Mouse (Mus musculus) gastrocnemius, adult 2 months (tissue): ENCODE results near the gene Nup62. TPM values are rescaled to one million over a fixed set of nuclear protein-coding genes. Genes with fewer than 3 reads are reported as not detected.

Experiments
- DNase-seq: peaks from one replicate; pipeline ENCODE4 v3.0.0; 2022
- H3K27ac ChIP-seq: fragments of 200-600 bp; 2 replicates; pipeline ENCODE4 v1.8.1; 2022; ENCODE audit warnings: mild to moderate bottlenecking
- H3K4me3 ChIP-seq: fragments of 200-600 bp; 2 replicates; pipeline ENCODE4 v1.8.1; 2022; ENCODE audit warnings: mild to moderate bottlenecking, moderate library complexity
- CTCF ChIP-seq: fragments of 200-600 bp; IDR thresholded peaks from 2 replicates; pipeline ENCODE4 v1.8.1; 2022; ENCODE audit warnings: antibody characterized with exemption, mild to moderate bottlenecking, moderate library complexity
- intact Hi-C: fragments of 180-260 bp; cut with DNase I; formaldehyde crosslinking; loops from one replicate; pipeline ENCODE4 v1.15.1; 2025
- total RNA-seq, 2 experiments: library from RNA; stranded (reverse); gene quantifications; 2 replicates each; pipeline ENCODE4 v1.2.3; 2021

Nup62 gene
- total RNA-seq, 2 experiments from 2014 or later = 21.8 to 26.6 TPM

DNA sequence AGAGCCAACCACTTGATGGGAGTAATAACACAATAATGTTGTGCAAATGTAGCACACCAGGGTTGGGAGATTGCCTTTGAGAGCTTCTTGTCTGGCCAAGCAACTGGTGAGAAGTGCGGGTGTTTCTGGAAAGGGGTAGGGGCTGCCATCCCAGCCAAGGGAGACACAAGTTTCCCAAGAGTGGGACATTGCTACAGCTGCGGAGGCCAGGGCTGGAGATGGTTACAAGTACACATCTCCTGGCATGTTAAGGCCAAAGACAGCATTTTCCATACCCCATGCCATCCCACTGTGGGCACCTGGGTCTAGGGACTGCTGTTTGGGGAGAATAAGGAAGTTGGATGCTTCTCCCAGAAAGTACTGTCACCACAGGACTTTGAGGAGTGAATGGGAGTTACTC is 37.2 kb downstream of the Nup62 start:
- intact Hi-C loops = no loop called here
- DNase-seq = no peak
- TF ChIP-seq CTCF = no peak
- peak overlapping the region; percentile 80; the same call in 1 of the 2 replicates for H3K4me3 ChIP-seq
- peak overlapping the region; percentile 13; the same call in 1 of the 2 replicates for H3K27ac ChIP-seq

DNA sequence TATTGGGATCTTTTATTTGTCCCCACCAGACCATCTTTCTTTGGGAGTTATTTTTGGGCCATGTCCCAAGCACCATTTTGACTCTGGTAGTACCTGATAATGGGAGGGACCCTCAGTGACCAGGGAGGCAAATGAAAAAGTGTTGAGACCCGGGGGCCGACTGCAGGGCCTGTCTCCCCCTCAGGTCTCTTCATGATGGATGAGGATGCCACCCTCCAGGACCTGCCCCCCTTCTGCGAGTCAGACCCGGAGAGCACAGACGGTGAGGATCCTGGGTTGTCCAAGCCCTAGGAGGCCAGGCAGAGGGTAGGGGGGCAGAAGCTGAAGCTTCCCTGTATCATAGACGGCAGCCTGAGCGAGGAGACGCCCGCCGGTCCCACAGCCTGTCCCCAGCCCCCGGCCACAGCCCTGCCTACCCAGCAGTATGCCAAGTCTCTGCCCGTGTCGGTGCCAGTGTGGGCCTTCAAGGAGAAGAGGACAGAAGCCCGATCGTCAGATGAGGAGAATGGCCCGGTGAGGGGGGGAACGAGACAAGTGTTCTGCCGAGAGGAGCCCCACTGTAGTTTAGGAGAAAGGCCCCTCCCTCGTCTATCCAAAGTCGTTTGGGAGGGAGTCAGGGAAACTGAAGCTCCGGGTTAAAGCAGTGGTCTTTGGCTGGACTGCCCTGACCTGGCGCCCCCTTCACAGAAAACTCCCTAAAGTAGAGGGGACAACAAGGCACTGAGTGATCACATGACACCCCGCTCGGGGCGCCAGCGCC is 37.9 kb downstream of the Nup62 start:
- H3K4me3 ChIP-seq = peak overlapping the region; percentile 80
- DNase-seq = peak; percentile 49
- peak overlapping the region; percentile 92 for H3K27ac ChIP-seq
- intact Hi-C loops = no loop called here
- TF ChIP-seq CTCF = no peak

DNA sequence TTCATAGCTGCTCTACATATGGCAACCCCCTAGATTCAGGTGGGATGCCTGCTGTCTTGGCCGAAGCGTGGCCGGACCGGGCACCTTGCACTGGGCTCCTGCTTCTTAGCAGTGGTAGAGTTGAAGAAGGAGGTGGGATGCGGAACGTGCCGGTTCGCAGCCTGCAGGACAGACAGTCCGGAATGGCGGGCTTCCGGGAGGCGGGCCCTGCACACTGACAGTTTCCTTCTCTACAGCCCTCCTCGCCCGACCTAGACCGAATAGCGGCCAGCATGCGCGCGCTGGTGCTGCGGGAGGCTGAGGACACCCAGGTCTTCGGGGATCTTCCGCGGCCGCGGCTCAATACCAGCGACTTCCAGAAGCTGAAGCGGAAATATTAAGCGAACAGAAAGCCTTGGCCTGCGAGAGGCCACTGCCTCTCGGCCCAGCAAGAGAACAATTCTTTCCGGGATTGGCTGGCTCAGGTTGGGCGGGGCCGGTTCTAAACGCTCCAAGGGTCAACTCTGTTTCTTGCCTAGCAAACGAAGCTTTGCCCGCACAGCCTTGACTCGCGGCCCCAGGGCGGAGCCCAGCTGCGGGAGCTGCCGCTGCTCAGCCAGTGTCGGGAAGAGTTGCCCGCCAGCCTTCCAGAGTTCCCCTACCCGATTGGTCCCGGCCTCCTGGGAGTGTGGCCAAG is 38.6 kb downstream of the Nup62 start:
- DNase-seq = peak; percentile 91
- Histone ChIP-seq H3K27ac (peak overlapping the region; percentile 92), H3K4me3 (peak overlapping the region; percentile 80)
- intact Hi-C loops = no loop called here
- TF ChIP-seq CTCF = no peak

DNA sequence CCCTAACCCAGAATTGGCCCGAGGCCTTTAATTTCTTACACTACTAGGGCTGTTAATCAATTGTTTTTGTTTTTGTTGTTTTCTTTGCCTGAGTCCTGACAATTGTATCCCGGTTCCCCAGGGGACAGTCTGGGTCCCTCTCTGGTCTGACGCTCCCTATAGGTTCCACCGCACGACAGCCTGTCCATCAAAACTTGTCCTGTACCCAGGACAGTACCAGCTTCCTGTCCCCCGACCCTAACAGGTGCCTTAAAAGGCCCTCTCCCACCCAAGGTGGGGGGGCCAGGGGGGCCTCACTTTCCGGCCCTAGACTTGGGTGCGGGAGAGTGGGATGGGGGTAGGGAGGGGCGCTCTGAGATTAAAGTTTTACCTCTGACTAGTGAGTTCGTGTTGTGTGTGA is 39.1 kb downstream of the Nup62 start:
- DNase-seq = no peak
- H3K4me3 ChIP-seq = peak overlapping the region; percentile 80
- TF ChIP-seq CTCF = peak; percentile 36
- peak overlapping the region; percentile 92 for H3K27ac ChIP-seq
- intact Hi-C loops = no loop called here

DNA sequence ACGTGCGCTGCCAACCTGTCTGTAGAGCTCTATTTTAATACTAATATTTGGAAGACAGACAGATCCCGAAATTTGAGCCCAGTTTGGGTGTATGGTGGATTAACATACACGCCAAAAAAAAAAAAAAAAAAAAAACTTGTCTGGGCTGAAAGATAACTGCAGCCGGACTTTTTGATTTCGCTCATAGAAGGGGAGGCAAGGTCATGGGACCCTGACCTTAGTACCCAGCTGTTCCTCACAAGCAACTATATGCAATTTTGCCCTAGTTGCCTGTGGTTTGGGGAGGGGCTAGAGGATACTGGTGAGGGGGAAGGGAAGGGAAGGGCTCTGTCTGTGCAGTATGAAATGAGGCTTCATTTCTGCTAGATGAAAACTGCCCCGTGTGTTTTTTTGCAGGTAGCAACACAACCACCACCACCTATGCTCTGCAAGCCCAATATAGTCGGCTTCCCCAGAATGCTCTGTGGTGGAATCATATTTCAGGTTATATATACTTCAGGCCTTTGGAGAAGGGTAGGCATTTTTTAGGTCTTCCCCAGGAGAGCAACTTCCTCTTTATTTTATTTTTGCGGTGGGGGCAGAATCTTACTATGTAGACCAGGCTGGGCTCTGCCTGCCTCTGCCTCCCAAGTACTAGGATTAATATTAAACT is 40.5 kb downstream of the Nup62 start:
- no peak for DNase-seq
- Histone ChIP-seq H3K27ac (peak overlapping the region; percentile 92), H3K4me3 (peak overlapping the region; percentile 98)
- TF ChIP-seq CTCF = no peak
- intact Hi-C loops = no loop called here

DNA sequence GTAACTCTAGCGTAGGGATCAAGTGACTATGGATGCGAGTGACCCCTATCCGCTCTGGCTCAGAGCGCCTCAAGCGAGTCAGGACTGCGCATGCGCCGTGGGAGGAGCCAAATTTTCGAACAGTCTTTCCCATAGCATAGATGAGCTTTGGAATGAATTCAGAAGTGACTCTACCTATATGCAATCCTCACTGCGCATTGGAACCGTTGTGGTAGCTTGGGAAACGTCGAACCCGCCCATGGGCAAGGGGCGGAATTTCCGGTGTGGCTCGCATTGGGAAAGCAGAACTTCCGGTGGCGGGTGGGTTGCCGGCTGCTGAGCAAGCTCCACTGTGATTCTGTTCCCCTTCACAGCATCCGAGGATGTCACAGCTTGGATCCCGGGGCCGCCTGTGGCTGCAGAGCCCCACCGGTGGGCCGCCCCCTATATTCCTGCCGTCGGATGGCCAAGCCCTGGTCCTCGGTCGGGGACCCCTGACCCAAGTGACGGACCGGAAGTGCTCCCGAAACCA is 41.2 kb downstream of the Nup62 start, which contains the start of gene Pnkp:
Pnkp (plus strand) TSS at position 98 of the 511 bp plus-strand sequence.
- TF ChIP-seq CTCF = no peak; the same call in 1 of the 2 replicates

DNA sequence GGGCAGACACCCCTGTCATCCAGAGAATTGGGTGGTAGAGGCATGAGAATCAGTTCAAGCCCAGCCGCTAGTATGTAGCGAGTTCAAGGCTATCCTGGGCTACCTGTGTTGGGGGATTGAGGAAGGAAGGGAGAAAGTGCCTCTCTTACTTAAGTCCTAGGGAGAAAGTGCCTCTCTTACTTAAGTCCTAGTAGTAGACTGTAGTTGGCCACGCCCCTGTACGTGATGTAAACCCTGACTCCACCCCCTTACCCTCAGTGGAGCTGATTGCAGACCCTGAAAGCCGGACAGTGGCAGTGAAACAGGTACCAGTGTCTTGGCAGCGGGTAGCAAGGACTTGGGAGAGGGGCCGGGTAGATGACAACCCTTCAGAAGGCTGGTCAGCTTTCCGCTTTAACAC is 42.0 kb downstream of the Nup62 start:
- peak; percentile 46 for DNase-seq
- Histone ChIP-seq H3K27ac (peak overlapping the region; percentile 92), H3K4me3 (peak overlapping the region; percentile 98)
- TF ChIP-seq CTCF = no peak
- intact Hi-C loops = no loop called here

More for the DNA sequence above, 41.2 kb downstream of the Nup62 start, which contains the start of gene Pnkp:
- intact Hi-C loops = no loop called here
- H3K4me3 ChIP-seq = peak within 1 kb of the TSS; percentile 98
- peak within 1 kb of the TSS; percentile 92 for H3K27ac ChIP-seq
- DNase-seq = peak; percentile 87

DNA sequence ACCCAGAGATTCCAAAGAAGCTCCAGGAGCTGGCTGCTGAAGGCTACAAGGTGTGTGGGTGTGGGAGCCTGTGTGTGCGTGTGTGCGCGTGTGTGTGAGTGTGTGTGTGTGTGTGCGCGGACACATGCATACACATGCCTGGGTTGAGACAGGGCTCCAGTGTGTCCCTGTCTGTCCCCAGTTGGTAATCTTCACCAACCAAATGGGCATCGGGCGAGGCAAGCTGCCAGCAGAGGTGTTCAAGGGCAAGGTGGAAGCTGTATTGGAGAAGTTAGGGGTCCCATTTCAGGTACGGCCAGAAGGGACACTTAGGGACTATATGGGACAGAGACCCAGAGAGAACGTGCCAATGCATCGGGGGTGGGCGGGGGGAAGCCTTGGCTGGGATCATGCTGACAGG is 44.0 kb downstream of the Nup62 start:
- peak; percentile 41 for DNase-seq
- intact Hi-C loops = no loop called here
- no peak for TF ChIP-seq CTCF

DNA sequence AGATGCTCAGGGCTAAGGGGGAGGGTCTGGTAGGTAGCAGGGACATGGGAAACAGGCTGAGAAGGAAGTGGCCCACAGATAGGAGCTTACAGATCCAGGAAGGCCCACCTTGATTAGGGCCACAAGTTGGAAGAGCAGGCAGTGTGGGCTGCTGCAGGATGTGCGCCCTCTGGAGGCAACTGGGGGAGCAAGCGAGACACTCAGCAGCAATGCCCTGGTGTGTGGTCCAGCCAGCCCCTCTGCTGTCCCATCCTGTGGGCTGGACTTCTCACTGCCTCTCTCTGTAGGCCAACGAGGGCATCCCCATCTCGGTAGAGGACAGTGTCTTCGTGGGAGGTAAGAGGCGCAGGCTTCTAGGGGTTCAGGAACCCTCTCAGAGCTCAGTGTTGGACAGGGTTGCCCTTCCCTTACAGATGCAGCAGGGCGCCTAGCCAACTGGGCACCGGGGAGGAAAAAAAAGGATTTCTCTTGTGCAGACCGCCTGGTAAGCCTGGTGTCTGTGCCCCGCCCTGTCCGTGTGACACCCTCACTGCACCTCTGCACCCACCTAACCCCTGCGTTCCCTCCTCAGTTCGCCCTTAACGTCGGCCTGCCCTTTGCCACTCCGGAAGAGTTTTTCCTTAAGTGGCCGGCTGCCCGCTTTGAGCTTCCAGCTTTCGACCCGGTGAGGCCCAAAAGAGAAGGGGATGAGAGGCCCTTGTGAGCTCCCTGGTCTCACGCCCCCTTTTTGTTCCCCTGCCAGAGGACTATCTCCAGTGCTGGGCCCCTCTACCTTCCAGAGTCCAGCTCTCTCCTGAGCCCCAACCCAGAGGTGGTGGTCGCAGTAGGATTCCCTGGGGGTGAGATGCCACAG is 44.9 kb downstream of the Nup62 start:
- TF ChIP-seq CTCF = peak; percentile 93; the same call in 1 of the 2 replicates
- Histone ChIP-seq H3K27ac (peak overlapping the region; percentile 40; the same call in 1 of the 2 replicates), H3K4me3 (no peak overlapping the region)
- peak; percentile 83 for DNase-seq
- intact Hi-C loops = no loop called here

More for the DNA sequence above, 44.0 kb downstream of the Nup62 start:
- no peak overlapping the region for H3K27ac ChIP-seq
- H3K4me3 ChIP-seq = no peak overlapping the region

DNA sequence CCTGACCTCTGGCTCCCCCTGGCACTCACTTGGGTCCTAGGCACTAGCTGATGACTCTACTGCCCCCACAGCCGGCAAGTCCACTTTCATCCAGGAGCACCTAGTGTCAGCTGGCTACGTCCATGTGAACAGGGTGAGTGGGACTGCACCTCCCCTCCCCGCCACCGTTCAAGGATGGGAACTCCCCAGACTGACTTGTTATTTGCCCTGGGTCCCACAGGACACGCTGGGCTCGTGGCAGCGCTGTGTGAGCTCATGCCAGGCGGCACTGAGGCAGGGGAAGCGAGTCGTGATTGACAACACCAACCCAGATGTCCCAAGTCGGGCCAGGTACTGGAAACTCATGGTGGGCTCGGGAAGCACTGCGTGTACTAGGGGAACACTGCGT is 45.5 kb downstream of the Nup62 start:
- Histone ChIP-seq H3K4me3 (no peak overlapping the region), H3K27ac (peak overlapping the region; percentile 40; the same call in 1 of the 2 replicates)
- intact Hi-C loops = no loop called here
- DNase-seq = peak; percentile 32
- no peak for TF ChIP-seq CTCF

DNA sequence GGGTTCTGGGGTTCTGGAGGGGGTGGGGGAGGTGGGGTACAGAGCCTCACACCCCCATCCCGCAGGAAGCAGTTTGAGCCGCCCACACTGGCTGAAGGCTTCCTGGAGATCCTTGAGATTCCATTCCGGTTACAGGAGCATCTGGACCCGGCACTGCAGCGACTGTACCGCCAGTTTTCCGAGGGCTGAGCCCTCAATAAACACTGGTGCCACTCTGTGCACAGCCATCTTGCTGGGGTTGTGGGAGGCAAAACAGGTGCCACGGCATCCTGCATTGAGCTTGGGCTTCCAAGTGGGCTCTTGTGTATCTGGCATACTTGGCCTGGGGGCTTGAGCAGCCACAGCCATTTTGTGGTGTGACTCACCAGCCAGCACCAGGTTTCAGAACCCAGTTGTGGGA is 46.5 kb downstream of the Nup62 start:
- peak; percentile 36 for DNase-seq
- H3K27ac ChIP-seq = no peak overlapping the region
- H3K4me3 ChIP-seq = no peak overlapping the region
- TF ChIP-seq CTCF = no peak
- intact Hi-C loops = no loop called here

DNA sequence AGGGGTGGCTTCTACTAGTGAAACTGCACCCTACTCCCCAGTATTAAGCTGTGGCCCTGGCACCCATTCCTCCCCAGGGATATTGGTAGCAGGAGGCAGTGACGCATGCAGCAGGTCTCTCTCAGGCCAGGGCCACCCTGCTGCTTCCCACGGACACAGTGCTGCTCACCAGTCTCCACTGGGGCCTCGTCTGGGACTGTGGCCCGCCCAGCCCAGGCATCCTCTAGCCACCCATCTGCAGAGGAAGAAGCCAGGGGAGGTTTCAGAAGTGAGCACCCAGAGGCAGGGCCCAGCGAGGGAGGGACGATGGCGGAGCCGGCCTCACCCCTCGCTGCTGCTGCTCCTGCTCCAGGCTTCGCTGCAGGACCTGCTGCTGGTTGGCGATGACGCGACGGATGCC is 47.3 kb downstream of the Nup62 start:
- no peak for TF ChIP-seq CTCF
- no peak overlapping the region for H3K4me3 ChIP-seq
- no peak overlapping the region for H3K27ac ChIP-seq
- intact Hi-C loops = no loop called here
- DNase-seq = peak; percentile 22
